Mouse (Mus musculus): ENCODE results near the gene Atat1. TPM values are rescaled to one million over a fixed set of nuclear protein-coding genes. Genes with fewer than 3 reads are reported as not detected.
"Not testable (repeated sequence)": the region's sequence is repeated elsewhere in the genome, so short reads cannot be mapped to it uniquely, and the experiment has no call there.

The Atat1 gene
- polyA plus RNA-seq (2015; fragmentation: Nextera tagmentation; extraction: Ambion mirVana), result 136 and 151 TPM in 2 replicates

- WGBS, result 3% methylated on average over 25 of the region's 25 CpGs
- no peaks in the 10 kb centered on the region for H3K27me3 ChIP-seq
- H3K36me3 ChIP-seq, result peaks cover 70% of the 10 kb centered on the region
- H3K4me1 ChIP-seq, result peaks cover 20% of the 10 kb centered on the region
- peak within 1 kb of the TSS; percentile 85 for H3K9ac ChIP-seq
- H3K9me3 ChIP-seq, result no peaks in the 10 kb centered on the region
- H3K4me3 ChIP-seq, result peak within 1 kb of the TSS; percentile 75
- peak within 1 kb of the TSS; percentile 85 for H3K27ac ChIP-seq
- H3K4me2 ChIP-seq, result peak within 1 kb of the TSS; percentile 85
- ATAC-seq (ENCODE audit: insufficient number of reproducible peaks, insufficient read depth, low FRiP score, low TSS enrichment, low read depth), result peak; percentile 84
These were observed at the start of gene Atat1 for GRCm38 (mm10) chr17:35909919-35910369. Atat1 (minus strand) TSS chr17:35910075.

GRCm38 (mm10) chr17:35958533-35959223 lies 48.8 kb upstream of the Atat1 start:
- WGBS, result 96% methylated on average over 15 of the region's 15 CpGs
- Histone ChIP-seq H3K9me3 (no peaks in the 10 kb centered on the region), H3K4me1 (no peaks in the 10 kb centered on the region), H3K27me3 (no peaks in the 10 kb centered on the region), H3K4me3 (no peak overlapping the region), H3K36me3 (peaks cover 88% of the 10 kb centered on the region), H3K4me2 (no peak overlapping the region), H3K27ac (no peak overlapping the region), H3K9ac (no peak overlapping the region)
- ATAC-seq (ENCODE audit: insufficient number of reproducible peaks, insufficient read depth, low FRiP score, low TSS enrichment, low read depth), result no peak

- H3K36me3 ChIP-seq, result peaks cover 47% of the 10 kb centered on the region
- H3K4me1 ChIP-seq, result no peaks in the 10 kb centered on the region
- no peak for ATAC-seq (ENCODE audit: insufficient number of reproducible peaks, insufficient read depth, low FRiP score, low TSS enrichment, low read depth)
- no peak overlapping the region for H3K4me3 ChIP-seq
- no peak overlapping the region for H3K9ac ChIP-seq
- H3K27me3 ChIP-seq, result no peaks in the 10 kb centered on the region
- no peak overlapping the region for H3K4me2 ChIP-seq
- WGBS, result 80% methylated on average over 8 of the region's 8 CpGs
- no peak overlapping the region for H3K27ac ChIP-seq
- H3K9me3 ChIP-seq, result no peaks in the 10 kb centered on the region
These were observed 44.8 kb upstream of the Atat1 start for GRCm38 (mm10) chr17:35954665-35955064.

GRCm38 (mm10) chr17:35952559-35952958 lies 42.7 kb upstream of the Atat1 start:
- not testable (repeated sequence) for H3K4me1 ChIP-seq; H3K4me3 ChIP-seq; ATAC-seq (ENCODE audit: insufficient number of reproducible peaks, insufficient read depth, low FRiP score, low TSS enrichment, low read depth); H3K27me3 ChIP-seq; H3K27ac ChIP-seq; H3K9ac ChIP-seq; H3K4me2 ChIP-seq; H3K9me3 ChIP-seq
- 84% methylated on average over 2 of the region's 3 CpGs for WGBS
- peaks cover 26% of the 10 kb centered on the region for H3K36me3 ChIP-seq

- not testable (repeated sequence) for H3K9me3 ChIP-seq; H3K4me3 ChIP-seq; H3K27me3 ChIP-seq; ATAC-seq (ENCODE audit: insufficient number of reproducible peaks, insufficient read depth, low FRiP score, low TSS enrichment, low read depth); H3K9ac ChIP-seq; H3K4me1 ChIP-seq; H3K27ac ChIP-seq; H3K4me2 ChIP-seq
- H3K36me3 ChIP-seq, result peaks cover 10% of the 10 kb centered on the region
These were observed 41.1 kb upstream of the Atat1 start for GRCm38 (mm10) chr17:35950946-35951345.

GRCm38 (mm10) chr17:35939941-35940340 lies 30.1 kb upstream of the Atat1 start:
- Histone ChIP-seq H3K4me1 (no peaks in the 10 kb centered on the region), H3K27ac (no peak overlapping the region), H3K4me3 (no peak overlapping the region), H3K4me2 (no peak overlapping the region), H3K36me3 (no peaks in the 10 kb centered on the region), H3K9me3 (no peaks in the 10 kb centered on the region), H3K9ac (no peak overlapping the region), H3K27me3 (no peaks in the 10 kb centered on the region)
- ATAC-seq (ENCODE audit: insufficient number of reproducible peaks, insufficient read depth, low FRiP score, low TSS enrichment, low read depth), result no peak
- WGBS, result 44% methylated on average over 1 of the region's 1 CpGs

GRCm38 (mm10) chr17:35939108-35939507 lies 29.2 kb upstream of the Atat1 start:
- ATAC-seq (ENCODE audit: insufficient number of reproducible peaks, insufficient read depth, low FRiP score, low TSS enrichment, low read depth), result no peak
- Histone ChIP-seq H3K4me1 (no peaks in the 10 kb centered on the region), H3K36me3 (no peaks in the 10 kb centered on the region), H3K9ac (no peak overlapping the region), H3K27ac (no peak overlapping the region), H3K4me2 (no peak overlapping the region), H3K4me3 (no peak overlapping the region), H3K27me3 (no peaks in the 10 kb centered on the region), H3K9me3 (no peaks in the 10 kb centered on the region)
- WGBS, result 48% methylated on average over 2 of the region's 2 CpGs

GRCm38 (mm10) chr17:35937700-35938348 lies 27.9 kb upstream of the Atat1 start:
- no peaks in the 10 kb centered on the region for H3K9me3 ChIP-seq
- H3K4me3 ChIP-seq, result no peak overlapping the region
- no peak overlapping the region for H3K4me2 ChIP-seq
- ATAC-seq (ENCODE audit: insufficient number of reproducible peaks, insufficient read depth, low FRiP score, low TSS enrichment, low read depth), result 0 out of 2 replicates have a peak, but pooled peaks have one; percentile 32
- no peaks in the 10 kb centered on the region for H3K27me3 ChIP-seq
- no peaks in the 10 kb centered on the region for H3K4me1 ChIP-seq
- no peaks in the 10 kb centered on the region for H3K36me3 ChIP-seq
- WGBS, result 47% methylated on average over 2 of the region's 2 CpGs
- no peak overlapping the region for H3K9ac ChIP-seq
- H3K27ac ChIP-seq, result no peak overlapping the region

GRCm38 (mm10) chr17:35935763-35936162 lies 25.9 kb upstream of the Atat1 start:
- H3K27me3 ChIP-seq; H3K27ac ChIP-seq; H3K4me2 ChIP-seq; H3K4me1 ChIP-seq; H3K36me3 ChIP-seq; H3K9me3 ChIP-seq; H3K4me3 ChIP-seq; H3K9ac ChIP-seq; ATAC-seq (ENCODE audit: insufficient number of reproducible peaks, insufficient read depth, low FRiP score, low TSS enrichment, low read depth): not testable (repeated sequence)
- 82% methylated on average over 14 of the region's 14 CpGs for WGBS

- H3K27me3 ChIP-seq, result no peaks in the 10 kb centered on the region
These were observed 22.7 kb upstream of the Atat1 start for GRCm38 (mm10) chr17:35932608-35933007.

GRCm38 (mm10) chr17:35930627-35931026 lies 20.8 kb upstream of the Atat1 start:
- Histone ChIP-seq H3K27me3 (no peaks in the 10 kb centered on the region), H3K4me3 (no peak overlapping the region), H3K36me3 (peaks cover 58% of the 10 kb centered on the region), H3K27ac (no peak overlapping the region), H3K4me1 (no peaks in the 10 kb centered on the region), H3K4me2 (no peak overlapping the region), H3K9ac (no peak overlapping the region), H3K9me3 (no peaks in the 10 kb centered on the region)
- no peak; the same call in 1 of the 2 replicates for ATAC-seq (ENCODE audit: insufficient number of reproducible peaks, insufficient read depth, low FRiP score, low TSS enrichment, low read depth)
- WGBS, result 95% methylated on average over 12 of the region's 12 CpGs

More at GRCm38 (mm10) chr17:35932608-35933007, 22.7 kb upstream of the Atat1 start:
- Histone ChIP-seq H3K9ac (no peak overlapping the region), H3K4me1 (no peaks in the 10 kb centered on the region), H3K27ac (no peak overlapping the region), H3K4me3 (no peak overlapping the region), H3K36me3 (peaks cover 41% of the 10 kb centered on the region), H3K9me3 (no peaks in the 10 kb centered on the region), H3K4me2 (no peak overlapping the region)
- 90% methylated on average over 4 of the region's 4 CpGs for WGBS
- ATAC-seq (ENCODE audit: insufficient number of reproducible peaks, insufficient read depth, low FRiP score, low TSS enrichment, low read depth), result no peak

- WGBS, result 91% methylated on average over 2 of the region's 2 CpGs
- no peaks in the 10 kb centered on the region for H3K4me1 ChIP-seq
These were observed 19.7 kb upstream of the Atat1 start for GRCm38 (mm10) chr17:35929534-35929933.

More at GRCm38 (mm10) chr17:35929534-35929933, 19.7 kb upstream of the Atat1 start:
- Histone ChIP-seq H3K9me3 (no peaks in the 10 kb centered on the region), H3K9ac (no peak overlapping the region), H3K36me3 (peaks cover 68% of the 10 kb centered on the region), H3K27ac (no peak overlapping the region), H3K4me2 (no peak overlapping the region), H3K27me3 (no peaks in the 10 kb centered on the region), H3K4me3 (no peak overlapping the region)
- no peak for ATAC-seq (ENCODE audit: insufficient number of reproducible peaks, insufficient read depth, low FRiP score, low TSS enrichment, low read depth)

Measured in embryonic facial prominence, embryonic 13.5 days (tissue).